Mouse (Mus musculus) stomach, embryonic 15.5 days (tissue): Measurements from ENCODE around the gene Bend3. TPM values are rescaled to one million over a fixed set of nuclear protein-coding genes. Genes with fewer than 3 reads are reported as not detected.

ENCODE experiments used
- ATAC-seq: fragments of 200-750 bp; cut with Nextera tagmentation; 2 replicates; pipeline ENCODE4 v1.8.0; 2017; ENCODE audit warnings: low read depth, moderate number of reproducible peaks, moderate TSS enrichment; ENCODE audit not compliant: insufficient read depth, low FRiP score
- H3K27ac ChIP-seq: fragments of 300-500 bp; sonication (generic); 2 replicates; pipeline ENCODE4 v1.5.1; 2015; ENCODE audit warnings: mild to moderate bottlenecking, inconsistent platforms
- H3K27me3 ChIP-seq: fragments of 300-500 bp; sonication (generic); replicated peaks from 2 replicates; pipeline ENCODE4 v1.6.1; 2015; ENCODE audit warnings: inconsistent platforms
- H3K36me3 ChIP-seq: fragments of 300-500 bp; sonication (generic); 2 replicates; pipeline ENCODE4 v1.6.1; 2015; ENCODE audit warnings: inconsistent platforms
- H3K4me1 ChIP-seq: fragments of 300-500 bp; sonication (generic); 2 replicates; pipeline ENCODE4 v1.6.1; 2015; ENCODE audit warnings: inconsistent platforms
- H3K4me2 ChIP-seq: fragments of 300-500 bp; sonication (generic); 2 replicates; pipeline ENCODE4 v1.6.1; 2015; ENCODE audit warnings: mild to moderate bottlenecking, inconsistent platforms
- H3K4me3 ChIP-seq: fragments of 300-500 bp; sonication (generic); replicated peaks from 2 replicates; pipeline ENCODE4 v1.5.1; 2015; ENCODE audit warnings: inconsistent platforms
- H3K9ac ChIP-seq: fragments of 300-500 bp; sonication (generic); 2 replicates; pipeline ENCODE4 v1.6.1; 2015; ENCODE audit warnings: inconsistent platforms
- H3K9me3 ChIP-seq: fragments of 300-500 bp; sonication (generic); 2 replicates; pipeline ENCODE4 v1.6.1; 2016; ENCODE audit warnings: inconsistent platforms
- WGBS: fragments of 180-500 bp; shearing (Covaris S2); methylation state at CpG from one replicate; pipeline ENCODE4 v1.1.7; 2015; 5-methylcytosine and 5-hydroxymethylcytosine counted together
- polyA plus RNA-seq: library from polyadenylated mRNA; unstranded; fragments of >200 nt; fragmentation: Nextera tagmentation; extraction: Ambion mirVana; gene quantifications from 2 replicates; pipeline ENCODE4 v1.2.1, GENCODE M21; 2015

Gene Bend3
- polyA plus RNA-seq, 1 experiment from 2014 or later, result 3.2 TPM

- H3K4me3 ChIP-seq, result no peak overlapping the region
- H3K9me3 ChIP-seq, result no peaks in the 10 kb centered on the region
- WGBS, result 42% methylated on average over 4 of the region's 4 CpGs
- H3K27me3 ChIP-seq, result no peaks in the 10 kb centered on the region
- H3K4me2 ChIP-seq, result peak overlapping the region; percentile 78; the same call in 1 of the 2 replicates
- ATAC-seq, result no peak
- peaks cover 26% of the 10 kb centered on the region for H3K4me1 ChIP-seq
- H3K9ac ChIP-seq, result no peak overlapping the region
- no peak overlapping the region for H3K27ac ChIP-seq
- H3K36me3 ChIP-seq, result no peaks in the 10 kb centered on the region
Observed at GRCm38 (mm10) chr10:43481179-43481578, 2.5 kb downstream of the Bend3 start.

GRCm38 (mm10) chr10:43482021-43482420 is 3.4 kb downstream of the Bend3 start:
- ATAC-seq, result no peak
- H3K27ac ChIP-seq, result no peak overlapping the region
- 89% methylated on average over 5 of the region's 5 CpGs for WGBS
- H3K4me3 ChIP-seq, result no peak overlapping the region
- H3K27me3 ChIP-seq, result no peaks in the 10 kb centered on the region
- H3K9ac ChIP-seq, result no peak overlapping the region
- no peak overlapping the region for H3K4me2 ChIP-seq
- H3K4me1 ChIP-seq, result peaks cover 26% of the 10 kb centered on the region
- H3K9me3 ChIP-seq, result no peaks in the 10 kb centered on the region
- no peaks in the 10 kb centered on the region for H3K36me3 ChIP-seq

- no peak overlapping the region for H3K9ac ChIP-seq
- no peaks in the 10 kb centered on the region for H3K36me3 ChIP-seq
- H3K9me3 ChIP-seq, result no peaks in the 10 kb centered on the region
- no peak overlapping the region for H3K4me3 ChIP-seq
- no peaks in the 10 kb centered on the region for H3K27me3 ChIP-seq
- WGBS, result 34% methylated on average over 9 of the region's 9 CpGs
- no peak for ATAC-seq
- peak overlapping the region; percentile 45; the same call in 1 of the 2 replicates for H3K27ac ChIP-seq
- H3K4me1 ChIP-seq, result peaks cover 26% of the 10 kb centered on the region
- 0 out of 2 replicates have a peak overlapping the region, but pooled peaks have one; percentile 8 for H3K4me2 ChIP-seq
Observed at GRCm38 (mm10) chr10:43483426-43483995, 4.9 kb downstream of the Bend3 start.

GRCm38 (mm10) chr10:43485751-43486268 is 7.2 kb downstream of the Bend3 start:
- Histone ChIP-seq H3K9ac (no peak overlapping the region), H3K27me3 (no peaks in the 10 kb centered on the region), H3K36me3 (no peaks in the 10 kb centered on the region), H3K4me2 (no peak overlapping the region), H3K4me3 (no peak overlapping the region), H3K27ac (no peak overlapping the region), H3K9me3 (no peaks in the 10 kb centered on the region), H3K4me1 (peaks cover 25% of the 10 kb centered on the region)
- no peak for ATAC-seq
- WGBS, result 75% methylated on average over 6 of the region's 6 CpGs

GRCm38 (mm10) chr10:43487441-43488010 is 8.9 kb downstream of the Bend3 start:
- Histone ChIP-seq H3K27me3 (no peaks in the 10 kb centered on the region), H3K4me3 (no peak overlapping the region), H3K4me2 (no peak overlapping the region), H3K9ac (no peak overlapping the region), H3K9me3 (no peaks in the 10 kb centered on the region), H3K36me3 (no peaks in the 10 kb centered on the region), H3K27ac (no peak overlapping the region), H3K4me1 (peaks cover 13% of the 10 kb centered on the region)
- ATAC-seq, result no peak
- 85% methylated on average over 3 of the region's 3 CpGs for WGBS

GRCm38 (mm10) chr10:43488258-43488657 is 9.6 kb downstream of the Bend3 start:
- ATAC-seq, result no peak
- Histone ChIP-seq H3K4me2 (no peak overlapping the region), H3K36me3 (no peaks in the 10 kb centered on the region), H3K9me3 (no peaks in the 10 kb centered on the region), H3K4me3 (no peak overlapping the region), H3K27me3 (no peaks in the 10 kb centered on the region), H3K27ac (no peak overlapping the region), H3K9ac (no peak overlapping the region), H3K4me1 (peaks cover 10% of the 10 kb centered on the region)
- 67% methylated on average over 4 of the region's 4 CpGs for WGBS

- Histone ChIP-seq H3K4me1 (peaks cover 5% of the 10 kb centered on the region; the same call in 1 of the 2 replicates), H3K36me3 (no peaks in the 10 kb centered on the region), H3K9ac (no peak overlapping the region), H3K9me3 (no peaks in the 10 kb centered on the region), H3K4me2 (no peak overlapping the region), H3K4me3 (no peak overlapping the region), H3K27me3 (no peaks in the 10 kb centered on the region), H3K27ac (no peak overlapping the region)
- no peak for ATAC-seq
- WGBS, result 85% methylated on average over 7 of the region's 7 CpGs
Observed at GRCm38 (mm10) chr10:43489139-43489538, 10.5 kb downstream of the Bend3 start.

- no peak overlapping the region for H3K4me3 ChIP-seq
- 0 out of 2 replicates have a peak, but pooled peaks have one; percentile 10 for ATAC-seq
- H3K27me3 ChIP-seq, result no peaks in the 10 kb centered on the region
- peaks cover 5% of the 10 kb centered on the region; the same call in 1 of the 2 replicates for H3K4me1 ChIP-seq
- 31% methylated on average over 6 of the region's 6 CpGs for WGBS
- H3K4me2 ChIP-seq, result no peak overlapping the region
- no peak overlapping the region for H3K27ac ChIP-seq
- no peaks in the 10 kb centered on the region for H3K9me3 ChIP-seq
- no peaks in the 10 kb centered on the region for H3K36me3 ChIP-seq
- H3K9ac ChIP-seq, result no peak overlapping the region
Observed at GRCm38 (mm10) chr10:43489550-43489949, 10.9 kb downstream of the Bend3 start.

GRCm38 (mm10) chr10:43490034-43490433 is 11.4 kb downstream of the Bend3 start:
- ATAC-seq, result no peak
- H3K27ac ChIP-seq, result no peak overlapping the region

GRCm38 (mm10) chr10:43490846-43491245 is 12.2 kb downstream of the Bend3 start:
- WGBS, result 79% methylated on average over 5 of the region's 5 CpGs
- Histone ChIP-seq H3K9ac (no peak overlapping the region), H3K4me1 (peaks cover 5% of the 10 kb centered on the region; the same call in 1 of the 2 replicates), H3K9me3 (no peaks in the 10 kb centered on the region), H3K4me2 (no peak overlapping the region), H3K4me3 (no peak overlapping the region), H3K36me3 (peaks cover 8% of the 10 kb centered on the region), H3K27ac (no peak overlapping the region), H3K27me3 (no peaks in the 10 kb centered on the region)
- ATAC-seq, result no peak

More at GRCm38 (mm10) chr10:43490034-43490433, 11.4 kb downstream of the Bend3 start:
- no peak overlapping the region for H3K4me2 ChIP-seq
- H3K4me3 ChIP-seq, result no peak overlapping the region
- no peaks in the 10 kb centered on the region for H3K27me3 ChIP-seq
- no peak overlapping the region for H3K9ac ChIP-seq
- 57% methylated on average over 8 of the region's 8 CpGs for WGBS
- peaks cover 5% of the 10 kb centered on the region; the same call in 1 of the 2 replicates for H3K4me1 ChIP-seq
- H3K9me3 ChIP-seq, result no peaks in the 10 kb centered on the region
- H3K36me3 ChIP-seq, result peaks cover under 1% of the 10 kb centered on the region; the same call in 1 of the 2 replicates

GRCm38 (mm10) chr10:43502599-43502998 is 24.0 kb downstream of the Bend3 start:
- peaks cover 9% of the 10 kb centered on the region; the same call in 1 of the 2 replicates for H3K36me3 ChIP-seq
- no peak overlapping the region for H3K27ac ChIP-seq
- H3K27me3 ChIP-seq, result no peaks in the 10 kb centered on the region
- H3K9me3 ChIP-seq, result no peaks in the 10 kb centered on the region
- H3K4me1 ChIP-seq, result no peaks in the 10 kb centered on the region
- no peak overlapping the region for H3K4me3 ChIP-seq
- ATAC-seq, result no peak
- H3K4me2 ChIP-seq, result no peak overlapping the region
- 94% methylated on average over 4 of the region's 4 CpGs for WGBS
- no peak overlapping the region for H3K9ac ChIP-seq

GRCm38 (mm10) chr10:43504291-43504690 is 25.7 kb downstream of the Bend3 start:
- 0 out of 2 replicates have a peak, but pooled peaks cover 1% of the 10 kb centered on the region for H3K36me3 ChIP-seq
- ATAC-seq, result no peak
- no peak overlapping the region for H3K4me2 ChIP-seq
- H3K9me3 ChIP-seq, result no peaks in the 10 kb centered on the region
- no peaks in the 10 kb centered on the region for H3K27me3 ChIP-seq
- H3K9ac ChIP-seq, result no peak overlapping the region
- 76% methylated on average over 1 of the region's 1 CpGs for WGBS
- H3K4me3 ChIP-seq, result no peak overlapping the region
- H3K4me1 ChIP-seq, result no peaks in the 10 kb centered on the region
- H3K27ac ChIP-seq, result no peak overlapping the region
